Mouse (Mus musculus) layer of hippocampus, postnatal 14 days (tissue): ENCODE measurements at regions not wholly inside any gene's neighbourhood (a gene's known extent, or its start where the extent isn't known, plus 50 kb on each side); places are given as distances from the start of the nearest gene placed in this dataset.

ENCODE experiments used
- DNase-seq, 2 experiments: peaks; one replicate each; pipeline ENCODE4 v3.0.0; 2021 to 2022; ENCODE audit warnings: low spot score in 2 of 2, mixed read lengths in 1 of 2

DNA sequence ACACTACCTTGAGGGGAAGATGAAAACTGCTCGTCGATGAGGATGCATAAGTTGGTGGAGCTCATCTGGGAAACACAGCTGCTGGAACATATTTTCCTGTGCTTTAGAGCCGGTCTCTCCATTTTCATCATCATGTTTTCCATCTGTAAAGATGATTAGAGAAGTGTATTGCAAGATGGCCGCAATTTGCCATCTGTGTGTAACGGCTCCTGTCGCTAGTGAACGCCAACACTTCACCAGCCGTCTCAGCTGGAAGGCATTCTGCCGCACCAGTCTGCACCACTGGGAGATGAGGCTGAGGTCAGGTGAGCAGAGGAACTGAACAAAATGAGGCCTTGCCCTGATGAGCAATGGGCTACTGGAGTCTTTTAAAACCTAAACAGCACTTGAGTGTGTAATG is 57.4 kb downstream of the Gm21962 start:
- DNase-seq: peak in 1 of 2 experiments; percentile 32

DNA sequence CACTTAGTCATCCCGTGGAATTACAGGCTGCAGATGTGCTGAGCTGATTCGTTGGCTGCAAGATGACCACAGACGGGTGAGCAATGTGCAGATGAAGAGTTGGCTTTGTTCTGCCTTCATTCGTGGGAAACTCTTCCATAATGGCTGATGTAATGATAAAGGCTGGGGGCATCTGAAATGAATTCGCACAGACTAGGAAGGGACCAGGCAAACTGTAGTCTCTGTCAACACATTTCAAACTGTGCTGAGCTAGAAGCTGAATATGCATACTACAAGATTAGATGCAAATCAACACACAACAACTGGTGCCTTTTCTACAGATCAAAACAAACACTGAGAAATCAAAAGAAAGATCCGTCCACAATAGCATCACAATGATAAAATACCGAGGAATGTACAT is 58.1 kb downstream of the Gm21962 start:
- no peak for DNase-seq

GRCm38 (mm10) chr3:137737222-137737800 is 66.0 kb downstream of the Gm21962 start:
- DNase-seq: peak in 1 of 2 experiments; percentile 20

GRCm38 (mm10) chr3:137741528-137741927 is 70.2 kb downstream of the Gm21962 start:
- no peak for DNase-seq

- no peak for DNase-seq
These were observed 70.8 kb downstream of the Gm21962 start for GRCm38 (mm10) chr3:137742119-137742518.

GRCm38 (mm10) chr3:137751732-137752260 is 80.5 kb downstream of the Gm21962 start:
- no peak for DNase-seq

GRCm38 (mm10) chr3:137752447-137753256 is 81.3 kb downstream of the Gm21962 start:
- peak; percentile 87 to 90 for DNase-seq

GRCm38 (mm10) chr3:137753257-137753654 is 81.9 kb downstream of the Gm21962 start:
- DNase-seq: no peak

GRCm38 (mm10) chr3:137755391-137755790 is 84.1 kb downstream of the Gm21962 start:
- DNase-seq: no peak

- no peak for DNase-seq
These were observed 91.0 kb downstream of the Gm21962 start for GRCm38 (mm10) chr3:137762213-137762884.

DNA sequence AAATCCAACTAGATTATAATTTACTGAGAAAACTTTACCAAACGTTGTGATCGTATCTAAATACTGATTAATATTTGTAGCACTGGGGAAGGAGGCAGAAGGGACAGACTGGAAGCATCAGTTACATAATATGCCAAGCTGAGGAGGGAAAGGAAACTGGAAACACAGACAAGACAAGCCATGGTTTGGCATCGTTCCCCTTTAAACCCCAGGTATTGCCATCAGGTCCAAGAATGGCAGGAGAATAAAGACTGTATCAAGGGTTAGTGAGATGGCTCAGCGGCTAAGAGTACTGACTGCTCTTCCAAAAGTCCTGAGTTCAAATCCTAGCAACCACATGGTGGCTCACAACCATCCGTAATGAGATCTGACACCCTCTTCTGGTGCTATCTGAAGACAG is 92.1 kb downstream of the Gm21962 start:
- DNase-seq: no peak

DNA sequence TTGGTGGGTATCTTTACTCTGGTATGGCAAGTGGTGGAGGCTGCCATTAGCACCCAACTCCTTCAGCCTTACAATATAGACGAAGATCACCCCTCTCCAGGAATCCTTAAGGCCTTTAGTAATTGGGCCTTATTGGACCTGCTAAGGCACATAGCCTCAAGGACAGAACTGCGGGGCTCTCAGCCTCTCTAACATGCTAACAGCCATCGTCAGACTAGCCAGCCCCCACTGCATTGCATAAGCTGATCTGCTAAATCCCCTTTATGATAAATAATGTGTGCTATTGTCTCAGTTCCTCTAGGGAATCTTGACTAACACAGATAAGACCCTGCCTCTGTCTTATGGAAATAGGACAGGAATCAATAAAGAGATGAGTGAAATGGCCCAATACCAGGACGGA is 95.7 kb upstream of the H2afz start:
- DNase-seq: no peak

DNA sequence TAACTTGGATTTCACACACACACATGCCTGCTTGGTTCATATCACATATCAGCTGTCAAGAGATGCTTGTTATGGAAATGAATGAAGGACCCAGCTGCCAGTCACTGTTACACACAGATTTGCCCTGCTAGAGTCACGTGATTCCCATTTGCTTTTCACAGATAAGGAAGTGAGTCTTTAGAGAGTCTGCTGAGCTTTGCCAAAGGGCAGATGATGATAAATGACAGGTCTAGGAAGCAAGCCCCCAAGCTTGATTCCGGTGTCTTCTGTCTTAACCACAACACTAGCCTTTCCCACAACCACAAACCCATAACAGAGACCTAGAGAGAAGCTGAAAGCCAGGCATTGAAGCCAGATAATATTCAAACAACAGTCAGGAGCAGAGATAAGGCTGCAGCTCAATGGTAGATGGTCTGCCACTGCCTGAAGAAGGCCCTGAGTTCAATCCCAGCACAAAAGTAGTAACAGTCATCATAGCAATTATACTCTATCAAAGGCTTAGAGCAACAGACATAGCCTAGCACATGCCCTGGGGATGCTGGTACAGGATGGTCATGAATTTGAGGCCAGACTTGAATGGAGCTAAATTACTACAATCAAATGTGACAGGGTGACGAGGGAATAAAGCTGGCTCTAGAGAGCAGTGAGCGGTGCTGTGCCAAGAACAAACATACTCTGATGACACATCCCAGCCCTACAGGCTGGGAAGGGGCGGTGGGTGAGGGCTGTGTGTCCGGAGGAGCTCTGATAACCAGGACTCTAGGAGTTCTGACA is 89.0 kb upstream of the H2afz start:
- no peak for DNase-seq

GRCm38 (mm10) chr3:137778113-137778512 is 86.2 kb upstream of the H2afz start:
- peak in 1 of 2 experiments; percentile 60 for DNase-seq

DNA sequence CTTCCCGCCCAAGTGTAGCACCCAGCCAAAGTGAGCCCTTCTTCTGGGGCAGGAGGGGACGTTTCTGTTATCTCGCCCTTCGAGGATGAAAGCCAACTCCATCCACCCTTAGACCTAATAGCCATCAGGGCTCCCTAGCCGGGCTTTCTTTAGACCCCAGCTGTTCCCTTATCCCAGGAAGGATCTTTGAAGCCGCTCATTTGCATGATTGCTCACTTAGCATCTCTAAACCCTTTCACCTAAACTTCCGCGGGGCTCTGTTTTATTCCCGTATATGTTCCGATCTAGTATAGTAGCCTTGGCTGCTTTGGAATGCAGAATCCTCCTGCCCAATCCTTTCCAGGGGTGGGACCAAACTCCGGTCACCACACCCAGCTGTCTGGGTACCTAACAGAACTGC is 84.3 kb upstream of the H2afz start:
- DNase-seq: no peak

DNA sequence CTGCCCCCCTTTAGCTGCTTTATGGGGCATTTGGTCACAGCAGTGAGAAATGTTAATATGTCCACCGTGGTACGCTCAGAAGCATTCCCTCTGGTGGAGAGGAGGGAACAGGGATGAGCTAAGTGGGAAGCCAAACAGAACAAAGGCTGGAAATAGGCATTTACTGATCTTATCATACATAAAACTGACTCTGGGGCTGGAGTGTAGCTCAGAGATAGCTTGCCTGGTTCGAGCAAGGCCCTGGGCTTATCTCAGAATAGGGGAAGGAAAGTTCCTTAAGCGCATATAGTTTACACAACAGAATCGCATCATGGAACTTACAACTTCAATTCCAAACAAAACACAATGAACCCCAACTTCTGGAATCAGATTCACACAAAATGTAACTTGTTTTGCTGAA is 81.5 kb upstream of the H2afz start:
- DNase-seq: no peak

- DNase-seq: no peak
These were observed 80.1 kb upstream of the H2afz start for GRCm38 (mm10) chr3:137783937-137784911.

DNA sequence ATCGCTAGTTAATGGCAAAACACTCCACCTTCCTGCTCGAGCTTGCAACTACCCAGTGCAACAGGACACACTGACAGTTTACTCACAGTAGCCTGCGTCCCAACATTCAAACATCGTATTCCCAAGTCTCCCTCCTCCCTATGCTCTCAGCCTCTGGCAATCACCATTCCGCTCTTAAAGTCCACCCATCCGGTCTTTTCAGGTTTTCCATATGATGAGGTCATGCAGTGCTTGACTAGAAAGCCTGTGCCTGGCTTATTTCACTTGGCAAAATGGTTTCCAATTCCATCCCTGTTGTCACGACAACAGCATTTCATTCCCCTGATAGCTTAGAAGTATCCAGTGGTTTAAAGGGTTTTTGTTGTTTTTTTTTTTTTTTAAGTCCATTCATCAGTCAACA is 79.1 kb upstream of the H2afz start:
- DNase-seq: no peak

DNA sequence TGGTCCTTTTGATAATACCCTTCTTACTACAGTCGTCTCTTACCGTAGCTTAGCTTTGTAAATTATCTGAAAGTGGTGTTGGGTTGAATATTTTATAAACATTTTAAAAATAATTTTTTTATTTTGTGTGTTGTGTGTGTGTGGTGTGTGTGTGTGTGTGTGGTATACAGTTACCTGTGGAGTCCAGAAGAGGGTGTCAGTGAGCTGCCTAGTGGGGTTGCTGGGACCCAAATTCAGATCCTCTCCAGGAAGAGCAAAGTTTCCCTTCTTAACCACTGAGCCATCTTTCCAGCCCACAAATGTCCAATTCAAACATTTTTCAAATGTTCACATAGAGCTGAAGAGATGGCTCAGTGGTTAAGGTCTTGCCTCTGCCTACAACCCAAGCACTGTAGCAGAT is 78.4 kb upstream of the H2afz start:
- DNase-seq: no peak

GRCm38 (mm10) chr3:137789671-137790070 is 74.6 kb upstream of the H2afz start:
- no peak for DNase-seq
